Mouse (Mus musculus) liver, embryonic 13.5 days (tissue): Measurements from ENCODE around the gene Metap1. TPM values are rescaled to one million over a fixed set of nuclear protein-coding genes. Genes with fewer than 3 reads are reported as not detected.
A peak's percentile ranks its signal among the peaks of the same experiment; 100 is the strongest.

Source experiments
- ATAC-seq: fragments of 200-750 bp; cut with Nextera tagmentation; 2 replicates; pipeline ENCODE4 v1.8.0; 2017; ENCODE audit warnings: low read depth, mild to moderate bottlenecking, moderate number of reproducible peaks, moderate library complexity
- DNase-seq: peaks from one replicate; pipeline ENCODE4 v3.0.0; 2022
- H3K27ac ChIP-seq: fragments of 300-500 bp; sonication (generic); 2 replicates; pipeline ENCODE4 v1.5.1; 2015; ENCODE audit warnings: moderate library complexity, mild to moderate bottlenecking, inconsistent platforms
- H3K27me3 ChIP-seq: fragments of 300-500 bp; sonication (generic); 2 replicates; pipeline ENCODE4 v1.6.1; 2015; ENCODE audit warnings: mild to moderate bottlenecking, inconsistent platforms
- H3K36me3 ChIP-seq: fragments of 300-500 bp; sonication (generic); 2 replicates; pipeline ENCODE4 v1.6.1; 2015; ENCODE audit warnings: mild to moderate bottlenecking, inconsistent platforms
- H3K4me1 ChIP-seq: fragments of 300-500 bp; sonication (generic); replicated peaks from 2 replicates; pipeline ENCODE4 v1.6.1; 2015; ENCODE audit warnings: inconsistent platforms
- H3K4me2 ChIP-seq: fragments of 300-500 bp; sonication (generic); 2 replicates; pipeline ENCODE4 v1.6.1; 2015; ENCODE audit warnings: inconsistent platforms, mild to moderate bottlenecking, moderate library complexity
- H3K4me3 ChIP-seq: fragments of 300-500 bp; sonication (generic); replicated peaks from 2 replicates; pipeline ENCODE4 v1.5.1; 2015; ENCODE audit warnings: mild to moderate bottlenecking, inconsistent platforms
- H3K9ac ChIP-seq: fragments of 300-500 bp; sonication (generic); 2 replicates; pipeline ENCODE4 v1.6.1; 2015; ENCODE audit warnings: mild to moderate bottlenecking, inconsistent platforms
- H3K9me3 ChIP-seq: fragments of 300-500 bp; sonication (generic); replicated peaks from 2 replicates; pipeline ENCODE4 v1.6.1; 2016; ENCODE audit warnings: inconsistent platforms
- WGBS: fragments of 180-500 bp; shearing (Covaris S2); methylation state at CpG from one replicate; pipeline ENCODE4 v1.1.7; 2015; ENCODE audit not compliant: insufficient replicate concordance; 5-methylcytosine and 5-hydroxymethylcytosine counted together
- polyA plus RNA-seq: library from polyadenylated mRNA; unstranded; fragments of >200 nt; fragmentation: Nextera tagmentation; extraction: Ambion mirVana; gene quantifications from 2 replicates; pipeline ENCODE4 v1.2.1, GENCODE M21; 2015

Metap1 gene
- polyA plus RNA-seq, 1 experiment from 2014 or later: 26.1 TPM

GRCm38 (mm10) chr3:138448077-138448860 is 41.0 kb downstream of the Metap1 start:
- Histone ChIP-seq H3K27ac (no peak overlapping the region), H3K36me3 (peaks cover 73% of the 10 kb centered on the region), H3K27me3 (no peaks in the 10 kb centered on the region), H3K4me1 (peaks cover 11% of the 10 kb centered on the region), H3K4me2 (no peak overlapping the region), H3K9ac (no peak overlapping the region), H3K9me3 (no peaks in the 10 kb centered on the region), H3K4me3 (no peak overlapping the region)
- WGBS: 65% methylated on average over 12 of the region's 12 CpGs
- ATAC-seq (no peak), DNase-seq (no peak)

GRCm38 (mm10) chr3:138443465-138443771 is 45.9 kb downstream of the Metap1 start:
- Histone ChIP-seq H3K4me1 (peaks cover 18% of the 10 kb centered on the region), H3K27me3 (no peaks in the 10 kb centered on the region), H3K9me3 (no peaks in the 10 kb centered on the region), H3K4me2 (peak overlapping the region; percentile 88), H3K9ac (peak overlapping the region; percentile 88), H3K4me3 (peak overlapping the region; percentile 89), H3K36me3 (peaks cover 35% of the 10 kb centered on the region), H3K27ac (peak overlapping the region; percentile 80)
- ATAC-seq (no peak), DNase-seq (no peak)
- WGBS: 4% methylated on average over 9 of the region's 9 CpGs

- H3K4me3 ChIP-seq: peak within 1 kb of the TSS; percentile 89
- H3K9ac ChIP-seq: peak within 1 kb of the TSS; percentile 88
- H3K9me3 ChIP-seq: no peaks in the 10 kb centered on the region
- WGBS: under 1% methylated on average over 86 of the region's 86 CpGs
- DNase-seq (peak; percentile 96), ATAC-seq (peak; percentile 99)
- peaks cover 29% of the 10 kb centered on the region for H3K36me3 ChIP-seq
- H3K27me3 ChIP-seq: no peaks in the 10 kb centered on the region
- peaks cover 18% of the 10 kb centered on the region for H3K4me1 ChIP-seq
- peak within 1 kb of the TSS; percentile 88 for H3K4me2 ChIP-seq
- H3K27ac ChIP-seq: peak within 1 kb of the TSS; percentile 80
Observed at GRCm38 (mm10) chr3:138442612-138443464, 46.5 kb downstream of the Metap1 start, which contains the start of gene Adh5. Gene Adh5 (plus strand): TSS chr3:138443093.

- Histone ChIP-seq H3K27ac (peak overlapping the region; percentile 67), H3K36me3 (peaks cover 23% of the 10 kb centered on the region), H3K9me3 (no peaks in the 10 kb centered on the region), H3K4me2 (peak overlapping the region; percentile 88), H3K27me3 (no peaks in the 10 kb centered on the region), H3K4me3 (peak overlapping the region; percentile 89), H3K4me1 (peaks cover 13% of the 10 kb centered on the region), H3K9ac (peak overlapping the region; percentile 71)
- DNase-seq (no peak), ATAC-seq (no peak)
- WGBS: 2% methylated on average over 9 of the region's 9 CpGs
Observed at GRCm38 (mm10) chr3:138442203-138442602, 47.1 kb downstream of the Metap1 start.

- no peak for DNase-seq
- Histone ChIP-seq H3K4me1 (peaks cover 7% of the 10 kb centered on the region), H3K4me3 (no peak overlapping the region), H3K4me2 (no peak overlapping the region), H3K36me3 (no peaks in the 10 kb centered on the region), H3K9ac (no peak overlapping the region), H3K27ac (no peak overlapping the region), H3K27me3 (no peaks in the 10 kb centered on the region), H3K9me3 (no peaks in the 10 kb centered on the region)
- WGBS: 66% methylated on average over 3 of the region's 3 CpGs
- ATAC-seq: no peak
Observed at GRCm38 (mm10) chr3:138438716-138439115, 50.6 kb downstream of the Metap1 start.

- ATAC-seq (no peak), DNase-seq (no peak)
- 52% methylated on average over 2 of the region's 2 CpGs for WGBS
- Histone ChIP-seq H3K4me1 (no peaks in the 10 kb centered on the region), H3K4me3 (no peak overlapping the region), H3K9me3 (no peaks in the 10 kb centered on the region), H3K27ac (no peak overlapping the region), H3K4me2 (no peak overlapping the region), H3K36me3 (no peaks in the 10 kb centered on the region), H3K27me3 (no peaks in the 10 kb centered on the region), H3K9ac (no peak overlapping the region)
Observed at GRCm38 (mm10) chr3:138431835-138432234, 57.5 kb downstream of the Metap1 start.

- Histone ChIP-seq H3K27ac (no peak overlapping the region), H3K4me3 (no peak overlapping the region), H3K27me3 (no peaks in the 10 kb centered on the region), H3K9ac (no peak overlapping the region), H3K4me1 (no peaks in the 10 kb centered on the region), H3K4me2 (no peak overlapping the region), H3K9me3 (no peaks in the 10 kb centered on the region), H3K36me3 (no peaks in the 10 kb centered on the region)
- 76% methylated on average over 6 of the region's 6 CpGs for WGBS
- no peak for DNase-seq
- ATAC-seq: no peak
Observed at GRCm38 (mm10) chr3:138430360-138430976, 58.8 kb downstream of the Metap1 start.

GRCm38 (mm10) chr3:138424247-138424646 is 65.1 kb downstream of the Metap1 start:
- H3K27me3 ChIP-seq: no peaks in the 10 kb centered on the region
- H3K27ac ChIP-seq: no peak overlapping the region
- H3K4me3 ChIP-seq: no peak overlapping the region
- WGBS: 47% methylated on average over 4 of the region's 4 CpGs
- H3K9ac ChIP-seq: no peak overlapping the region
- no peaks in the 10 kb centered on the region for H3K4me1 ChIP-seq
- no peaks in the 10 kb centered on the region for H3K9me3 ChIP-seq
- H3K36me3 ChIP-seq: no peaks in the 10 kb centered on the region
- DNase-seq (no peak), ATAC-seq (no peak)
- H3K4me2 ChIP-seq: no peak overlapping the region

GRCm38 (mm10) chr3:138423664-138424063 is 65.7 kb downstream of the Metap1 start:
- Histone ChIP-seq H3K9me3 (no peaks in the 10 kb centered on the region), H3K27ac (no peak overlapping the region), H3K4me3 (no peak overlapping the region), H3K9ac (no peak overlapping the region), H3K27me3 (no peaks in the 10 kb centered on the region), H3K4me2 (no peak overlapping the region), H3K36me3 (no peaks in the 10 kb centered on the region), H3K4me1 (no peaks in the 10 kb centered on the region)
- 41% methylated on average over 2 of the region's 2 CpGs for WGBS
- ATAC-seq (no peak), DNase-seq (no peak)

GRCm38 (mm10) chr3:138420385-138420784 is 68.9 kb downstream of the Metap1 start:
- 74% methylated on average over 3 of the region's 3 CpGs for WGBS

GRCm38 (mm10) chr3:138419369-138419768 is 69.9 kb downstream of the Metap1 start:
- no peak overlapping the region for H3K27ac ChIP-seq
- ATAC-seq (no peak), DNase-seq (no peak)
- no peak overlapping the region for H3K9ac ChIP-seq
- 44% methylated on average over 6 of the region's 6 CpGs for WGBS
- no peak overlapping the region for H3K4me2 ChIP-seq
- H3K36me3 ChIP-seq: no peaks in the 10 kb centered on the region
- H3K4me1 ChIP-seq: no peaks in the 10 kb centered on the region
- no peaks in the 10 kb centered on the region for H3K9me3 ChIP-seq
- H3K27me3 ChIP-seq: no peaks in the 10 kb centered on the region
- H3K4me3 ChIP-seq: no peak overlapping the region

More at GRCm38 (mm10) chr3:138420385-138420784, 68.9 kb downstream of the Metap1 start:
- no peaks in the 10 kb centered on the region for H3K4me1 ChIP-seq
- H3K27me3 ChIP-seq: no peaks in the 10 kb centered on the region
- H3K27ac ChIP-seq: no peak overlapping the region
- no peaks in the 10 kb centered on the region for H3K36me3 ChIP-seq
- H3K9ac ChIP-seq: no peak overlapping the region
- no peaks in the 10 kb centered on the region for H3K9me3 ChIP-seq
- ATAC-seq: no peak
- DNase-seq: no peak
- H3K4me2 ChIP-seq: no peak overlapping the region
- H3K4me3 ChIP-seq: no peak overlapping the region
